Mouse (Mus musculus): ENCODE measurements around the gene BC052040.

GRCm38 (mm10) chr2:115542401-115543123, 39.0 kb upstream of the BC052040 start:
- TF ChIP-seq GATA1 (IDR thresholded peaks at IDR 0.05; ENCODE audit: borderline replicate concordance, low read length) (no peak), FLI1 (IDR thresholded peaks at IDR 0.05; ENCODE audit: low read length) (no peak)

Measured in megakaryocyte, embryonic 14.5 days (primary cell).